Mouse (Mus musculus) forebrain, embryonic 11.5 days (tissue): ENCODE results near the gene Olfr611. TPM values are rescaled to one million over a fixed set of nuclear protein-coding genes. Genes with fewer than 3 reads are reported as not detected.
"Not testable (repeated sequence)": the region's sequence is repeated elsewhere in the genome, so short reads cannot be mapped to it uniquely, and the experiment has no call there.

ENCODE experiments used
- ATAC-seq: fragments of 200-750 bp; cut with Nextera tagmentation; replicated peaks from 2 replicates; pipeline ENCODE4 v1.8.0; 2017; ENCODE audit warnings: moderate TSS enrichment; ENCODE audit not compliant: low FRiP score
- DNase-seq: peaks from one replicate; pipeline ENCODE4 v3.0.0-alpha.2; 2017; ENCODE audit warnings: low spot score
- H3K27ac ChIP-seq: fragments of 300-500 bp; sonication (generic); 2 replicates; pipeline ENCODE4 v1.5.1; 2014; ENCODE audit warnings: low read depth, low read length
- H3K27me3 ChIP-seq: fragments of 300-500 bp; sonication (generic); 2 replicates; pipeline ENCODE4 v1.6.1; 2014; ENCODE audit warnings: mild to moderate bottlenecking, low read length, mixed read lengths; ENCODE audit not compliant: control insufficient read depth, insufficient read depth
- H3K36me3 ChIP-seq: fragments of 300-500 bp; sonication (generic); 2 replicates; pipeline ENCODE4 v1.6.1; 2014; ENCODE audit warnings: mild to moderate bottlenecking, low read length, moderate library complexity, mixed read lengths; ENCODE audit not compliant: control insufficient read depth, insufficient read depth
- H3K4me1 ChIP-seq: fragments of 300-500 bp; sonication (generic); replicated peaks from 2 replicates; pipeline ENCODE4 v1.6.1; 2014; ENCODE audit warnings: low read length, mixed read lengths; ENCODE audit not compliant: control insufficient read depth, insufficient read depth
- H3K4me2 ChIP-seq: fragments of 300-500 bp; sonication (generic); 2 replicates; pipeline ENCODE4 v1.6.1; 2014; ENCODE audit warnings: low read depth, mild to moderate bottlenecking, low read length, moderate library complexity, mixed read lengths; ENCODE audit not compliant: severe bottlenecking
- H3K4me3 ChIP-seq: fragments of 300-500 bp; sonication (generic); 2 replicates; pipeline ENCODE4 v1.5.1; 2014; ENCODE audit warnings: low read depth, low read length
- H3K9ac ChIP-seq: fragments of 300-500 bp; sonication (generic); 2 replicates; pipeline ENCODE4 v1.6.1; 2014; ENCODE audit warnings: low read length
- H3K9me3 ChIP-seq: fragments of 300-500 bp; sonication (generic); 2 replicates; pipeline ENCODE4 v1.6.1; 2016; ENCODE audit warnings: low read length, mixed read lengths; ENCODE audit not compliant: control insufficient read depth
- WGBS: fragments of 180-500 bp; shearing (Covaris S2); extraction: QIAGEN DNeasy Blood & Tissue Kit; methylation state at CpG from one replicate; pipeline ENCODE4 v1.1.7; 2014; 5-methylcytosine and 5-hydroxymethylcytosine counted together
- polyA plus RNA-seq: library from polyadenylated mRNA; unstranded; fragments of >200 nt; fragmentation: Nextera tagmentation; extraction: Ambion mirVana; gene quantifications from 2 replicates; pipeline ENCODE4 v1.2.1, GENCODE M21; 2014

Gene Olfr611
- not detected in 2 replicates for polyA plus RNA-seq

- 68% methylated on average over 1 of the region's 1 CpGs for WGBS
- not testable (repeated sequence) for H3K27ac ChIP-seq, ATAC-seq, H3K4me2 ChIP-seq, H3K4me1 ChIP-seq, H3K9ac ChIP-seq, H3K27me3 ChIP-seq, H3K36me3 ChIP-seq, H3K4me3 ChIP-seq, H3K9me3 ChIP-seq, DNase-seq
Measured at GRCm38 (mm10) chr7:103520746-103521145, at the start of gene Olfr611. TSS of gene Olfr611 (minus strand) at chr7:103520846.

- Histone ChIP-seq H3K4me2 (no peak within 1 kb of the TSS), H3K4me3 (no peak within 1 kb of the TSS), H3K4me1 (no peaks in the 10 kb centered on the region), H3K27ac (no peak within 1 kb of the TSS), H3K9me3 (no peaks in the 10 kb centered on the region), H3K36me3 (no peaks in the 10 kb centered on the region), H3K9ac (no peak within 1 kb of the TSS), H3K27me3 (no peaks in the 10 kb centered on the region)
- DNase-seq: no peak
- WGBS: 87% methylated on average over 3 of the region's 3 CpGs
- ATAC-seq: no peak
Measured at GRCm38 (mm10) chr7:103569043-103569442, 48.4 kb upstream of the Olfr611 start, which contains the start of gene Olfr616. TSS of gene Olfr616 (minus strand) at chr7:103569143.

DNA sequence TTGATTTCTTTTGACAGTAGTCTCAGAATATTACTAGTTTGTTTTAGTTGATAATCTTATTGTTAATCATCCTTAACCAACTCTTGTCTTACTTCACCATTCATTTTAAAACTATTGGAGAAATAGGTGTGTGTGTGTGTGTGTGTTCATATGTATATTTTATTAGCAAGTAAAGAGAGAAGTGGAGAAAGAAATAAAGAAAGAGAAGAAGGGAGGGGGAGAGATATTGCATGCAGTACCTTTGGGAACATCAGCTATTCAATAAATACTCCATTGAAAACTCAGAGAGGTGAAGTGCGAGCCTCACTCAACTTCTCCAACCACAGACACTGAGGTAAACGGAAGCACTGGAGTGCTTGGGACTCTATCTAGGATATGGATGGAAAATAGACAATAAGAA, 35.1 kb upstream of the Olfr611 start, which contains the start of gene Olfr615:
Gene Olfr615, plus strand, starts transcription at position 301 of the 400 bp plus-strand sequence.
- Histone ChIP-seq H3K27ac (no peak within 1 kb of the TSS), H3K36me3 (no peaks in the 10 kb centered on the region), H3K27me3 (no peaks in the 10 kb centered on the region), H3K4me1 (no peaks in the 10 kb centered on the region), H3K4me2 (no peak within 1 kb of the TSS), H3K9ac (no peak within 1 kb of the TSS), H3K4me3 (no peak within 1 kb of the TSS), H3K9me3 (no peaks in the 10 kb centered on the region)
- no peak for ATAC-seq
- 88% methylated on average over 2 of the region's 2 CpGs for WGBS
- DNase-seq: no peak

- Histone ChIP-seq H3K9ac (no peak within 1 kb of the TSS), H3K27ac (no peak within 1 kb of the TSS), H3K4me2 (no peak within 1 kb of the TSS), H3K9me3 (no peaks in the 10 kb centered on the region), H3K36me3 (no peaks in the 10 kb centered on the region), H3K4me1 (no peaks in the 10 kb centered on the region), H3K4me3 (no peak within 1 kb of the TSS), H3K27me3 (no peaks in the 10 kb centered on the region)
- no peak for DNase-seq
- 86% methylated on average over 2 of the region's 2 CpGs for WGBS
- no peak for ATAC-seq
Measured at GRCm38 (mm10) chr7:103547774-103548173, 27.1 kb upstream of the Olfr611 start, which contains the start of gene Olfr613. TSS of gene Olfr613 (plus strand) at chr7:103548074.

DNA sequence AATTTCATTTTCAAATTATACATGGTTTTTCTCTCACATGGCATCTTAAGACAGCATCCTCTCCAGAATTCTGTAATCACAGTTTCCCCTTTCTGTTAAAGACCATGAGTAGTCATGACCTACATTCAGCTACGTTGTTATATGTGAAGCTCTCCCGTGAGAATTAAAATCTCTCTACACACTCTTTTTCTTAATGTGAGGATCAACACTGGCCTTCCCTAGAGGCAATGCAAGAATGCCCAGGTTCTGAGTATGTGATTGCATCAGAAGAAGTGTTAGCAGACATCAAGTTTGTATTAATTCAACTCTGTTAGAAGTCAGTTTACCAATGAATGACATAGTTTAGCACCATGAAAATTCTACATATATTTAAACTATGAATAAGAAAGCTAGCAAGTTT, 22.0 kb upstream of the Olfr611 start, which contains the start of gene Olfr612:
Gene Olfr612, minus strand, starts transcription at position 101 of the 400 bp plus-strand sequence.
- not testable (repeated sequence) for H3K27me3 ChIP-seq, H3K4me3 ChIP-seq, ATAC-seq, DNase-seq, H3K36me3 ChIP-seq, H3K9ac ChIP-seq, H3K27ac ChIP-seq, H3K4me2 ChIP-seq, H3K4me1 ChIP-seq, H3K9me3 ChIP-seq
- 85% methylated on average over 2 of the region's 2 CpGs for WGBS

- no peaks in the 10 kb centered on the region for H3K27me3 ChIP-seq
- no peak for DNase-seq
- H3K9me3 ChIP-seq: no peaks in the 10 kb centered on the region
- ATAC-seq: no peak
- no peak within 1 kb of the TSS for H3K9ac ChIP-seq
- H3K4me2 ChIP-seq: no peak within 1 kb of the TSS
- WGBS: 89% methylated on average over 2 of the region's 2 CpGs
- H3K27ac ChIP-seq: no peak within 1 kb of the TSS
- H3K4me3 ChIP-seq: no peak within 1 kb of the TSS
- H3K36me3 ChIP-seq: no peaks in the 10 kb centered on the region
- no peaks in the 10 kb centered on the region for H3K4me1 ChIP-seq
Measured at GRCm38 (mm10) chr7:103512022-103512421, 8.6 kb downstream of the Olfr611 start, which contains the start of gene Olfr610. TSS of gene Olfr610 (minus strand) at chr7:103512122.

DNA sequence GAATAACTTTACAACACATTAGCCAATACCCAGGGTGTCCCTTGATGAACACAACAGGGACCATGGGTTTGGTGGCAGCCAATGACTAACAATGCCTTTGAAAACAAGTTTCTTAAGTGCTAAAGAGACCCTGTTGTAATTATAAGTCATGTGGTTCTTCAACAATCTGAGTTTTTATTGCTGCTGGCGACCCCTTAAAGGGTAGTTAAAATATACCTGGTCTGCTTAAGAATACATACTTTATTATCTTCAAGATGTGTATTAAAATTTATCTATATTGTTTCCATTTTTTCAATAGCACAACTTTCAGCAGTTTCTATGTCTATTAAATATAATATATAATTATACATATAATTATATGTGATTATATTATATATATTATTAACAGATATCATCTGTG, 22.7 kb downstream of the Olfr611 start, which contains the start of gene Olfr609:
Gene Olfr609, minus strand, starts transcription at position 101 of the 400 bp plus-strand sequence.
- H3K36me3 ChIP-seq: no peaks in the 10 kb centered on the region
- no peak within 1 kb of the TSS for H3K27ac ChIP-seq
- H3K4me2 ChIP-seq: no peak within 1 kb of the TSS
- no peak within 1 kb of the TSS for H3K9ac ChIP-seq
- no peaks in the 10 kb centered on the region for H3K27me3 ChIP-seq
- no peaks in the 10 kb centered on the region for H3K9me3 ChIP-seq
- no peak for DNase-seq
- no peak for ATAC-seq
- whole genome bisulfite sequencing: 59% methylated on average over 1 of the region's 1 CpGs
- no peak within 1 kb of the TSS for H3K4me3 ChIP-seq
- H3K4me1 ChIP-seq: no peaks in the 10 kb centered on the region

DNA sequence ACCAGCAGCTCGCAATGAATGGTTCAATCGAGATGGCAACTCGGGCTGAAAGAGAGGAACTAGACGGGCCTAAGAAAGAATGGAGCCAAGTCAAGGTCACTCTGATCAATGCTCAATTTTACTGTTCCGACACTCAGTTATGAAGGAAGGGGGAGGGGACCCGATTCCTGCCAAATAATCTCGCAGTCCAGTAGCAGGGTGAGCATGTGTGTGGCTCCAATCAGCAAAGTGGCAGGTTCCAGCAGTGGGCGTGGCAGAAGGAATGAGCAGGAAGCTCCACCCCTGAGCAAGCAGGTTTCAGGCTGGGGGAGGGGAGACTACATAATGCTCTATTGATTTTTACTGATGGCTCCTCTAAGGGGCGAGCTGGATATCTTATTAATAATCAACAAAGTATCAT, 43.5 kb downstream of the Olfr611 start:
- WGBS: 92% methylated on average over 9 of the region's 9 CpGs
- not testable (repeated sequence) for DNase-seq

GRCm38 (mm10) chr7:103469577-103469976, 51.1 kb downstream of the Olfr611 start, which contains the start of gene Olfr608:
TSS of gene Olfr608 (plus strand) at chr7:103469877.
- no peak within 1 kb of the TSS for H3K27ac ChIP-seq
- H3K4me3 ChIP-seq: no peak within 1 kb of the TSS
- H3K4me1 ChIP-seq: no peaks in the 10 kb centered on the region
- no peak within 1 kb of the TSS for H3K4me2 ChIP-seq
- no peaks in the 10 kb centered on the region for H3K27me3 ChIP-seq
- H3K9ac ChIP-seq: no peak within 1 kb of the TSS
- H3K9me3 ChIP-seq: no peaks in the 10 kb centered on the region
- no peak for ATAC-seq
- H3K36me3 ChIP-seq: no peaks in the 10 kb centered on the region
- DNase-seq: no peak

More for the DNA sequence above, 43.5 kb downstream of the Olfr611 start:
- H3K9me3 ChIP-seq, H3K4me3 ChIP-seq, H3K36me3 ChIP-seq, H3K9ac ChIP-seq, H3K4me2 ChIP-seq, ATAC-seq, H3K4me1 ChIP-seq, H3K27ac ChIP-seq, H3K27me3 ChIP-seq: not testable (repeated sequence)
